23 mouse cellular contexts compared by ENCODE assay signal in genomic region chr9:58102013-58102412, GRCm38 (mm10). TPM values are rescaled to one million over a fixed set of nuclear protein-coding genes. Genes with fewer than 3 reads are reported as not detected.
DNase-seq lines count a peak whose midpoint lies in the region; ATAC-seq lines count a peak whose summit lies in the region.
"Had no signal": no experiment of that assay in that cellular context is flagged by ENCODE, and none has a peak within 500 bp of the region (broad histone marks: within the 10 kb centered on the region; RNA-seq: fewer than 3 reads in every experiment).

No protein-coding gene starts in this region.

- no peaks in the 10 kb centered on the region for H3K27me3 ChIP-seq in forebrain, embryonic 12.5 days
- no peaks in the 10 kb centered on the region for H3K27me3 ChIP-seq in forebrain, embryonic 16.5 days (replicated peaks; ENCODE audit: control insufficient read depth, insufficient read depth, low read length)
- H3K27me3 ChIP-seq in neural tube, embryonic 13.5 days = peaks cover 26% of the 10 kb centered on the region; the same call in 1 of the 2 replicates

- peak overlapping the region; percentile 53 for H3K27ac ChIP-seq in forebrain, embryonic 12.5 days
- no peak overlapping the region for H3K27ac ChIP-seq in forebrain, embryonic 16.5 days (ENCODE audit: low read length)
- no peak overlapping the region for H3K27ac ChIP-seq in neural tube, embryonic 13.5 days (replicated peaks)
- H3K27ac ChIP-seq: midbrain, embryonic 13.5 days had no signal

- WGBS in forebrain, embryonic 12.5 days = 71% methylated on average over 4 of the region's 4 CpGs
- 51% methylated on average over 4 of the region's 4 CpGs for WGBS in forebrain, embryonic 16.5 days
- WGBS in neural tube, embryonic 13.5 days = 74% methylated on average over 4 of the region's 4 CpGs

- H3K4me1 ChIP-seq in forebrain, embryonic 12.5 days = peaks cover 63% of the 10 kb centered on the region
- H3K4me1 ChIP-seq in forebrain, embryonic 16.5 days (replicated peaks; ENCODE audit: control insufficient read depth, insufficient read depth, low read length) = peaks cover 36% of the 10 kb centered on the region
- peaks cover 48% of the 10 kb centered on the region for H3K4me1 ChIP-seq in neural tube, embryonic 13.5 days (replicated peaks)

- H3K4me2 ChIP-seq in forebrain, embryonic 12.5 days = no peak overlapping the region
- H3K4me2 ChIP-seq in forebrain, embryonic 16.5 days (ENCODE audit: low read length) = no peak overlapping the region
- H3K4me2 ChIP-seq in neural tube, embryonic 13.5 days = no peak overlapping the region
- H3K4me2 ChIP-seq: midbrain, embryonic 13.5 days had no signal

- intact Hi-C loops in left cerebral cortex, postnatal 36 days (cut with DNase I) = no loop called here

- DNase-seq in layer of hippocampus, adult 18-20 months (ENCODE audit: low spot score in 2 of 2) = peak; percentile 58 to 79
- DNase-seq in layer of hippocampus, postnatal 25 days (ENCODE audit: extremely low spot score in 1 of 2, low spot score in 1 of 2) = no peak
- DNase-seq in neural tube, embryonic 10.5 days (ENCODE audit: extremely low spot score, low spot score) = no peak
- DNase-seq in left cerebral cortex, postnatal 36 days (ENCODE audit: low spot score in 2 of 2) = peak; percentile 60 to 66
- no peak for DNase-seq in gastrocnemius, postnatal 4 days (ENCODE audit: low spot score in 2 of 2)
- DNase-seq: adrenal gland, postnatal 10 days; cerebellum, adult 9-11 months; gastrocnemius, postnatal 36 days; kidney, adult 2 months; kidney, postnatal 14 days; liver; thymus, adult 18-20 months had no signal

- no peak for ATAC-seq in forebrain, embryonic 12.5 days (ENCODE audit: low FRiP score)
- no peak for ATAC-seq in forebrain, embryonic 16.5 days
- ATAC-seq in neural tube, embryonic 13.5 days (ENCODE audit: low read depth) = no peak
- ATAC-seq: activated CD4-positive, CD25-positive, alpha-beta regulatory T cell, adult 4 months; inflammation-experienced regulatory T-cells, adult 6 months; lung, postnatal 0 days; midbrain, embryonic 13.5 days had no signal

- no peaks in the 10 kb centered on the region for H3K36me3 ChIP-seq in forebrain, embryonic 12.5 days (replicated peaks)
- no peaks in the 10 kb centered on the region for H3K36me3 ChIP-seq in forebrain, embryonic 16.5 days (ENCODE audit: control insufficient read depth, insufficient read depth)
- no peaks in the 10 kb centered on the region for H3K36me3 ChIP-seq in neural tube, embryonic 13.5 days
- H3K36me3 ChIP-seq: G1E; midbrain, embryonic 13.5 days had no signal

- H3K9ac ChIP-seq in forebrain, embryonic 12.5 days = no peak overlapping the region
- H3K9ac ChIP-seq in forebrain, embryonic 16.5 days (replicated peaks; ENCODE audit: low read depth, low read length) = no peak overlapping the region
- peak overlapping the region; percentile 3; the same call in 1 of the 2 replicates for H3K9ac ChIP-seq in neural tube, embryonic 13.5 days
- H3K9ac ChIP-seq: midbrain, embryonic 13.5 days had no signal

- no peaks in the 10 kb centered on the region for H3K9me3 ChIP-seq in forebrain, embryonic 12.5 days
- no peaks in the 10 kb centered on the region for H3K9me3 ChIP-seq in forebrain, embryonic 16.5 days (ENCODE audit: control insufficient read depth, low read length)
- H3K9me3 ChIP-seq in neural tube, embryonic 13.5 days = no peaks in the 10 kb centered on the region
- H3K9me3 ChIP-seq: G1E; midbrain, embryonic 13.5 days had no signal

- no peak overlapping the region for H3K4me3 ChIP-seq in forebrain, embryonic 12.5 days (replicated peaks)
- no peak overlapping the region for H3K4me3 ChIP-seq in forebrain, embryonic 16.5 days (replicated peaks; ENCODE audit: low read length)
- no peak overlapping the region for H3K4me3 ChIP-seq in neural tube, embryonic 13.5 days
- H3K4me3 ChIP-seq: midbrain, embryonic 13.5 days had no signal

RNA-seq across cellular contexts. Expression of gene Ccdc33, which starts 16.6 kb away (rescaled TPM):
- 1.5 and 2.4 TPM in 2 replicates for polyA plus RNA-seq in forebrain, embryonic 12.5 days (2016; fragmentation: Nextera tagmentation; extraction: Ambion mirVana)
- polyA plus RNA-seq in forebrain, embryonic 16.5 days (2015; fragmentation: Nextera tagmentation; extraction: Ambion mirVana) = 0.51 and 0.79 TPM in 2 replicates
- under 1 TPM; 0.91 to 0.94 TPM for total RNA-seq in layer of hippocampus, adult 18-20 months (2021)
- 1 to 10 TPM in 1 of 2 experiments, under 1 TPM in 1; 0.49 to 2.4 TPM for total RNA-seq in layer of hippocampus, postnatal 25 days (2021)
- 0.33 and 0.58 TPM in 2 replicates for polyA plus RNA-seq in neural tube, embryonic 13.5 days (2015; fragmentation: Nextera tagmentation; extraction: Ambion mirVana)
- total RNA-seq in left cerebral cortex, postnatal 36 days (2021) = 1 to 10 TPM in 1 of 2 experiments, under 1 TPM in 1; 0.49 to 1.1 TPM
- total RNA-seq in gastrocnemius, postnatal 4 days (2021) = not detected
- total RNA-seq: gastrocnemius, postnatal 36 days; hematopoietic stem cell, adult 5-6 weeks; megakaryocyte progenitor cell, adult 5-6 weeks had no signal
- polyA plus RNA-seq: activated CD4-positive, CD25-positive, alpha-beta regulatory T cell, adult 4 months; G1E; inflammation-experienced regulatory T-cells, adult 6 months; kidney, adult 2 months; liver, embryonic 16.5 days had no signal

RNA-seq across cellular contexts. Expression of gene Stra6, which starts 38.4 kb away (rescaled TPM):
- polyA plus RNA-seq in forebrain, embryonic 12.5 days (2016; fragmentation: Nextera tagmentation; extraction: Ambion mirVana) = 10.7 and 11.6 TPM in 2 replicates
- 9.2 and 11.7 TPM in 2 replicates for polyA plus RNA-seq in forebrain, embryonic 16.5 days (2015; fragmentation: Nextera tagmentation; extraction: Ambion mirVana)
- 10 to 100 TPM; 18.2 to 18.4 TPM for total RNA-seq in layer of hippocampus, adult 18-20 months (2021)
- total RNA-seq in layer of hippocampus, postnatal 25 days (2021) = 10 to 100 TPM in 1 of 2 experiments, 1 to 10 TPM in 1; 9.3 to 12.9 TPM
- 47.5 and 48.5 TPM in 2 replicates for polyA plus RNA-seq in neural tube, embryonic 13.5 days (2015; fragmentation: Nextera tagmentation; extraction: Ambion mirVana)
- total RNA-seq in left cerebral cortex, postnatal 36 days (2021) = 1 to 10 TPM; 5.6 to 7.3 TPM
- 1 to 10 TPM in 1 of 2 experiments, under 1 TPM in 1; 0.74 to 1.1 TPM for total RNA-seq in gastrocnemius, postnatal 4 days (2021)
- total RNA-seq: hematopoietic stem cell, adult 5-6 weeks; megakaryocyte progenitor cell, adult 5-6 weeks had no signal
- polyA plus RNA-seq: G1E; liver, embryonic 16.5 days had no signal

Comparison
In these comparisons a context has a peak if more than half of its experiments do, and no peak if none do; other contexts are left out.
1. DNase-seq: peak in layer of hippocampus, adult 18-20 months (2 of 2) and left cerebral cortex, postnatal 36 days (2 of 2); none in layer of hippocampus, postnatal 25 days (0 of 2), neural tube, embryonic 10.5 days (single experiment) and gastrocnemius, postnatal 4 days (0 of 2).